Mouse (Mus musculus): Measurements from ENCODE around the gene Zbed6. TPM values are rescaled to one million over a fixed set of nuclear protein-coding genes. Genes with fewer than 3 reads are reported as not detected.
A peak's percentile ranks its signal among the peaks of the same experiment; 100 is the strongest.
"Not testable (repeated sequence)": the region's sequence is repeated elsewhere in the genome, so short reads cannot be mapped to it uniquely, and the experiment has no call there.

The Zbed6 gene
- polyA plus RNA-seq, 1 experiment from 2014 or later: not detected

- Histone ChIP-seq H3K4me3 (ENCODE audit: low read depth, low read length) (no peak overlapping the region), H3K36me3 (ENCODE audit: control insufficient read depth, insufficient read depth, low read length) (no peaks in the 10 kb centered on the region), H3K4me1 (ENCODE audit: control insufficient read depth, insufficient read depth, low read length) (no peaks in the 10 kb centered on the region), H3K9me3 (replicated peaks; ENCODE audit: control insufficient read depth, low read length) (no peaks in the 10 kb centered on the region), H3K27ac (ENCODE audit: low read depth, low read length) (no peak overlapping the region), H3K9ac (ENCODE audit: low read depth, low read length) (no peak overlapping the region), H3K27me3 (ENCODE audit: control insufficient read depth, insufficient read depth, low read length) (no peaks in the 10 kb centered on the region), H3K4me2 (no peak overlapping the region)
- WGBS (ENCODE audit: insufficient replicate concordance): 82% methylated on average over 3 of the region's 3 CpGs
- ATAC-seq (replicated peaks; ENCODE audit: insufficient number of reproducible peaks, low FRiP score, low TSS enrichment): no peak
Measured at GRCm38 (mm10) chr1:133668618-133669017, 7.9 kb upstream of the Zbed6 start.

GRCm38 (mm10) chr1:133667721-133668120, 7.0 kb upstream of the Zbed6 start:
- 51% methylated on average over 7 of the region's 7 CpGs for WGBS (ENCODE audit: insufficient replicate concordance)
- H3K4me3 ChIP-seq (ENCODE audit: low read depth, low read length): no peak overlapping the region
- no peak overlapping the region for H3K27ac ChIP-seq (ENCODE audit: low read depth, low read length)
- H3K27me3 ChIP-seq (ENCODE audit: control insufficient read depth, insufficient read depth, low read length): no peaks in the 10 kb centered on the region
- ATAC-seq (replicated peaks; ENCODE audit: insufficient number of reproducible peaks, low FRiP score, low TSS enrichment): no peak
- no peak overlapping the region for H3K4me2 ChIP-seq
- no peaks in the 10 kb centered on the region for H3K9me3 ChIP-seq (replicated peaks; ENCODE audit: control insufficient read depth, low read length)
- H3K9ac ChIP-seq (ENCODE audit: low read depth, low read length): no peak overlapping the region
- H3K36me3 ChIP-seq (ENCODE audit: control insufficient read depth, insufficient read depth, low read length): no peaks in the 10 kb centered on the region
- no peaks in the 10 kb centered on the region for H3K4me1 ChIP-seq (ENCODE audit: control insufficient read depth, insufficient read depth, low read length)

- H3K9ac ChIP-seq (ENCODE audit: low read depth, low read length); H3K9me3 ChIP-seq (replicated peaks; ENCODE audit: control insufficient read depth, low read length); H3K36me3 ChIP-seq (ENCODE audit: control insufficient read depth, insufficient read depth, low read length); ATAC-seq (replicated peaks; ENCODE audit: insufficient number of reproducible peaks, low FRiP score, low TSS enrichment); H3K4me3 ChIP-seq (ENCODE audit: low read depth, low read length); H3K27me3 ChIP-seq (ENCODE audit: control insufficient read depth, insufficient read depth, low read length); H3K4me1 ChIP-seq (ENCODE audit: control insufficient read depth, insufficient read depth, low read length); H3K27ac ChIP-seq (ENCODE audit: low read depth, low read length); H3K4me2 ChIP-seq: not testable (repeated sequence)
- WGBS (ENCODE audit: insufficient replicate concordance): 76% methylated on average over 6 of the region's 8 CpGs
Measured at GRCm38 (mm10) chr1:133665713-133666112, 5.0 kb upstream of the Zbed6 start.

GRCm38 (mm10) chr1:133664203-133664970, 3.7 kb upstream of the Zbed6 start:
- H3K4me3 ChIP-seq (ENCODE audit: low read depth, low read length): no peak overlapping the region
- no peak for ATAC-seq (replicated peaks; ENCODE audit: insufficient number of reproducible peaks, low FRiP score, low TSS enrichment)
- no peaks in the 10 kb centered on the region for H3K27me3 ChIP-seq (ENCODE audit: control insufficient read depth, insufficient read depth, low read length)
- no peak overlapping the region for H3K9ac ChIP-seq (ENCODE audit: low read depth, low read length)
- no peaks in the 10 kb centered on the region for H3K9me3 ChIP-seq (replicated peaks; ENCODE audit: control insufficient read depth, low read length)
- no peak overlapping the region for H3K4me2 ChIP-seq
- peaks cover 2% of the 10 kb centered on the region; the same call in 1 of the 2 replicates for H3K36me3 ChIP-seq (ENCODE audit: control insufficient read depth, insufficient read depth, low read length)
- no peak overlapping the region for H3K27ac ChIP-seq (ENCODE audit: low read depth, low read length)
- H3K4me1 ChIP-seq (ENCODE audit: control insufficient read depth, insufficient read depth, low read length): peaks cover 7% of the 10 kb centered on the region
- 74% methylated on average over 11 of the region's 11 CpGs for WGBS (ENCODE audit: insufficient replicate concordance)

GRCm38 (mm10) chr1:133663427-133663826, 2.7 kb upstream of the Zbed6 start:
- no peak for ATAC-seq (replicated peaks; ENCODE audit: insufficient number of reproducible peaks, low FRiP score, low TSS enrichment)
- H3K27ac ChIP-seq (ENCODE audit: low read depth, low read length): 0 out of 2 replicates have a peak overlapping the region, but pooled peaks have one; percentile 10
- WGBS (ENCODE audit: insufficient replicate concordance): 63% methylated on average over 4 of the region's 4 CpGs
- no peaks in the 10 kb centered on the region for H3K27me3 ChIP-seq (ENCODE audit: control insufficient read depth, insufficient read depth, low read length)
- H3K36me3 ChIP-seq (ENCODE audit: control insufficient read depth, insufficient read depth, low read length): peaks cover 4% of the 10 kb centered on the region; the same call in 1 of the 2 replicates
- H3K4me1 ChIP-seq (ENCODE audit: control insufficient read depth, insufficient read depth, low read length): peaks cover 16% of the 10 kb centered on the region
- H3K4me2 ChIP-seq: no peak overlapping the region
- no peaks in the 10 kb centered on the region for H3K9me3 ChIP-seq (replicated peaks; ENCODE audit: control insufficient read depth, low read length)
- no peak overlapping the region for H3K9ac ChIP-seq (ENCODE audit: low read depth, low read length)
- no peak overlapping the region for H3K4me3 ChIP-seq (ENCODE audit: low read depth, low read length)

- Histone ChIP-seq H3K27ac (ENCODE audit: low read depth, low read length) (0 out of 2 replicates have a peak overlapping the region, but pooled peaks have one; percentile 10), H3K9me3 (replicated peaks; ENCODE audit: control insufficient read depth, low read length) (no peaks in the 10 kb centered on the region), H3K4me1 (ENCODE audit: control insufficient read depth, insufficient read depth, low read length) (peaks cover 21% of the 10 kb centered on the region), H3K36me3 (ENCODE audit: control insufficient read depth, insufficient read depth, low read length) (peaks cover 6% of the 10 kb centered on the region), H3K4me2 (no peak overlapping the region), H3K9ac (ENCODE audit: low read depth, low read length) (no peak overlapping the region), H3K4me3 (ENCODE audit: low read depth, low read length) (no peak overlapping the region), H3K27me3 (ENCODE audit: control insufficient read depth, insufficient read depth, low read length) (no peaks in the 10 kb centered on the region)
- ATAC-seq (replicated peaks; ENCODE audit: insufficient number of reproducible peaks, low FRiP score, low TSS enrichment): no peak
- 91% methylated on average over 7 of the region's 7 CpGs for WGBS (ENCODE audit: insufficient replicate concordance)
Measured at GRCm38 (mm10) chr1:133662941-133663340, 2.3 kb upstream of the Zbed6 start.

GRCm38 (mm10) chr1:133661203-133661933, 683 bp upstream of the Zbed6 start, which contains the start of gene Gm38394:
Gene Gm38394, minus strand, starts transcription at chr1:133661318.
- Histone ChIP-seq H3K36me3 (ENCODE audit: control insufficient read depth, insufficient read depth, low read length) (peaks cover 6% of the 10 kb centered on the region), H3K4me3 (ENCODE audit: low read depth, low read length) (peak within 1 kb of the TSS; percentile 73), H3K4me1 (ENCODE audit: control insufficient read depth, insufficient read depth, low read length) (peaks cover 34% of the 10 kb centered on the region), H3K9me3 (replicated peaks; ENCODE audit: control insufficient read depth, low read length) (no peaks in the 10 kb centered on the region), H3K27me3 (ENCODE audit: control insufficient read depth, insufficient read depth, low read length) (no peaks in the 10 kb centered on the region), H3K27ac (ENCODE audit: low read depth, low read length) (peak within 1 kb of the TSS; percentile 86), H3K9ac (ENCODE audit: low read depth, low read length) (peak within 1 kb of the TSS; percentile 88), H3K4me2 (peak within 1 kb of the TSS; percentile 84)
- ATAC-seq (replicated peaks; ENCODE audit: insufficient number of reproducible peaks, low FRiP score, low TSS enrichment): peak; percentile 95
- WGBS (ENCODE audit: insufficient replicate concordance): 3% methylated on average over 26 of the region's 26 CpGs

GRCm38 (mm10) chr1:133658878-133659277, 1.8 kb downstream of the Zbed6 start:
- 89% methylated on average over 3 of the region's 3 CpGs for WGBS (ENCODE audit: insufficient replicate concordance)
- Histone ChIP-seq H3K4me2 (peak overlapping the region; percentile 27; the same call in 1 of the 2 replicates), H3K27ac (ENCODE audit: low read depth, low read length) (no peak overlapping the region), H3K4me3 (ENCODE audit: low read depth, low read length) (no peak overlapping the region), H3K9ac (ENCODE audit: low read depth, low read length) (no peak overlapping the region), H3K27me3 (ENCODE audit: control insufficient read depth, insufficient read depth, low read length) (no peaks in the 10 kb centered on the region), H3K4me1 (ENCODE audit: control insufficient read depth, insufficient read depth, low read length) (peaks cover 34% of the 10 kb centered on the region), H3K36me3 (ENCODE audit: control insufficient read depth, insufficient read depth, low read length) (peaks cover 7% of the 10 kb centered on the region), H3K9me3 (replicated peaks; ENCODE audit: control insufficient read depth, low read length) (no peaks in the 10 kb centered on the region)
- ATAC-seq (replicated peaks; ENCODE audit: insufficient number of reproducible peaks, low FRiP score, low TSS enrichment): no peak
